15 mouse cellular contexts compared by ENCODE assay signal in the genomic region with DNA sequence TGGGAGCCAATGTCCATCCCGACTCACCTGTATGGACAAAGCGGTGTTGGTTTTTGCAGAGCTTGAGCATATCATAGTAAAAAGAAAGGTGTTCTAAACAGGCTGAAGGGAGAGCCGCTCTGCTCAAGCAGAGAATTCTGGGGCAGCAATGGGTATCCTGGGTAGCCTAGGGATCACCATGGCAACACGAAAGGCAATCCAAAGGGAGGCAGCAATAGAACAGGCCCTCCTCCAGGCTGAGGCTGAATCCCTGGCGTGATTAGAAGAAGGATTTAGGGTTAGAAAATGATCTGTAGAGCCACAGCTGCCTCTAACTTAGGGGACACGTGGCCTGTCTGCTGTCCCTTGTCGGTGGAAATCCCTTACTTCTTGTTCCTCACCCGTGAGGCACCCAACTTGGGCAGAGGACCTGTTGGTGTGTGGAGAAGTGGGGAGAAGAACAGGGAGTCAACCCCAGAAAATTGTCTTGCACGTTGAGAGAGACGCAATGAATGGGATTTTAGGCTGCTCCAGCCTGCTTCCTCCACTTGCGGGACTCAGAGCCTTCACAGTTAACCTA. TPM values are rescaled to one million over a fixed set of nuclear protein-coding genes. Genes with fewer than 3 reads are reported as not detected.
DNase-seq lines count a peak whose midpoint lies in the region; ATAC-seq lines count a peak whose summit lies in the region.
"Had no signal": no experiment of that assay in that cellular context is flagged by ENCODE, and none has a peak within 500 bp of the region (broad histone marks: within the 10 kb centered on the region; RNA-seq: fewer than 3 reads in every experiment).

No protein-coding gene starts in this region.

- H3K9ac ChIP-seq in forebrain, embryonic 16.5 days (replicated peaks; ENCODE audit: low read depth, low read length), result 0 out of 2 replicates have a peak overlapping the region, but pooled peaks have one; percentile 3
- H3K9ac ChIP-seq in neural tube, embryonic 14.5 days (replicated peaks; ENCODE audit: low read depth, low read length), result no peak overlapping the region
- H3K9ac ChIP-seq: heart, embryonic 12.5 days; limb, embryonic 15.5 days had no signal

- 11% methylated on average over 11 of the region's 11 CpGs for WGBS in forebrain, embryonic 16.5 days
- WGBS in neural tube, embryonic 14.5 days, result 21% methylated on average over 11 of the region's 11 CpGs
- WGBS in limb, embryonic 10.5 days, result 55% methylated on average over 11 of the region's 11 CpGs

- intact Hi-C loops in left cerebral cortex, postnatal 4 days (cut with DNase I), result no loop called here

- no peaks in the 10 kb centered on the region for H3K36me3 ChIP-seq in forebrain, embryonic 16.5 days (ENCODE audit: control insufficient read depth, insufficient read depth)
- no peaks in the 10 kb centered on the region for H3K36me3 ChIP-seq in neural tube, embryonic 14.5 days (ENCODE audit: control insufficient read depth, insufficient read depth, low read length)
- no peaks in the 10 kb centered on the region for H3K36me3 ChIP-seq in limb, embryonic 10.5 days
- H3K36me3 ChIP-seq: heart, embryonic 12.5 days; limb, embryonic 15.5 days had no signal

- DNase-seq in left cerebral cortex, adult 18-20 months (ENCODE audit: low spot score in 2 of 2), result peak; percentile 31 to 34
- no peak for DNase-seq in left cerebral cortex, postnatal 4 days
- peak; percentile 40 to 76 for DNase-seq in layer of hippocampus, postnatal 14 days (ENCODE audit: low spot score in 2 of 2)
- no peak for DNase-seq in lung, postnatal 10 days
- no peak for DNase-seq in limb, embryonic 10.5 days (ENCODE audit: low spot score)
- DNase-seq: kidney, adult 8-10 months had no signal

- H3K4me2 ChIP-seq in forebrain, embryonic 16.5 days (ENCODE audit: low read length), result no peak overlapping the region
- no peak overlapping the region for H3K4me2 ChIP-seq in neural tube, embryonic 14.5 days (ENCODE audit: low read depth, low read length)
- H3K4me2 ChIP-seq: heart, embryonic 12.5 days; limb, embryonic 15.5 days had no signal

- peaks cover 18% of the 10 kb centered on the region for H3K4me1 ChIP-seq in forebrain, embryonic 16.5 days (replicated peaks; ENCODE audit: control insufficient read depth, insufficient read depth, low read length)
- H3K4me1 ChIP-seq in neural tube, embryonic 14.5 days (ENCODE audit: control insufficient read depth, insufficient read depth, low read length), result peaks cover 9% of the 10 kb centered on the region
- H3K4me1 ChIP-seq in limb, embryonic 10.5 days, result peaks cover 39% of the 10 kb centered on the region
- H3K4me1 ChIP-seq: heart, embryonic 12.5 days had no signal

- peak overlapping the region; percentile 15; the same call in 1 of the 2 replicates for H3K27ac ChIP-seq in forebrain, embryonic 16.5 days (ENCODE audit: low read length)
- no peak overlapping the region for H3K27ac ChIP-seq in neural tube, embryonic 14.5 days (ENCODE audit: low read depth, low read length)
- no peak overlapping the region for H3K27ac ChIP-seq in limb, embryonic 10.5 days
- H3K27ac ChIP-seq: limb, embryonic 15.5 days had no signal

- H3K4me3 ChIP-seq in forebrain, embryonic 16.5 days (replicated peaks; ENCODE audit: low read length), result no peak overlapping the region
- H3K4me3 ChIP-seq in neural tube, embryonic 14.5 days (ENCODE audit: low read depth, low read length), result no peak overlapping the region
- no peak overlapping the region for H3K4me3 ChIP-seq in limb, embryonic 10.5 days
- H3K4me3 ChIP-seq: heart, embryonic 12.5 days; limb, embryonic 15.5 days had no signal

- H3K27me3 ChIP-seq in forebrain, embryonic 16.5 days (replicated peaks; ENCODE audit: control insufficient read depth, insufficient read depth, low read length), result no peaks in the 10 kb centered on the region
- H3K27me3 ChIP-seq in neural tube, embryonic 14.5 days (ENCODE audit: control insufficient read depth, insufficient read depth, low read length), result no peaks in the 10 kb centered on the region
- 0 out of 2 replicates have a peak, but pooled peaks cover 6% of the 10 kb centered on the region for H3K27me3 ChIP-seq in limb, embryonic 10.5 days (ENCODE audit: low read depth, poor library complexity, severe bottlenecking)
- H3K27me3 ChIP-seq: limb, embryonic 15.5 days had no signal

- ATAC-seq in forebrain, embryonic 16.5 days, result peak; percentile 61; the same call in 1 of the 2 replicates
- ATAC-seq in neural tube, embryonic 14.5 days (ENCODE audit: low read depth), result 0 out of 2 replicates have a peak, but pooled peaks have one; percentile 52
- ATAC-seq in megakaryocyte progenitor cell, adult 5-6 weeks (replicated peaks; ENCODE audit: poor library complexity), result no peak
- ATAC-seq: Patski had no signal

- no peaks in the 10 kb centered on the region for H3K9me3 ChIP-seq in forebrain, embryonic 16.5 days (ENCODE audit: control insufficient read depth, low read length)
- no peaks in the 10 kb centered on the region for H3K9me3 ChIP-seq in neural tube, embryonic 14.5 days (ENCODE audit: control insufficient read depth, low read length)
- 0 out of 2 replicates have a peak, but pooled peaks cover 1% of the 10 kb centered on the region for H3K9me3 ChIP-seq in limb, embryonic 10.5 days (replicated peaks)
- H3K9me3 ChIP-seq: limb, embryonic 15.5 days had no signal

RNA-seq across cellular contexts. Expression of gene 4931429L15Rik, which starts 3.9 kb away (rescaled TPM):
- total RNA-seq in left cerebral cortex, adult 18-20 months (2021), result not detected
- not detected for total RNA-seq in left cerebral cortex, postnatal 4 days (2021)
- not detected in 2 replicates for polyA plus RNA-seq in forebrain, embryonic 16.5 days (2015; fragmentation: Nextera tagmentation; extraction: Ambion mirVana)
- not detected for total RNA-seq in layer of hippocampus, postnatal 14 days (2021)
- polyA plus RNA-seq in neural tube, embryonic 14.5 days (2014; fragmentation: Nextera tagmentation; extraction: Ambion mirVana), result not detected in 2 replicates
- polyA plus RNA-seq in limb, embryonic 10.5 days (2016; fragmentation: Nextera tagmentation; extraction: Ambion mirVana), result not detected in 2 replicates
- total RNA-seq in megakaryocyte progenitor cell, adult 5-6 weeks (2015), result not detected in 2 replicates
- total RNA-seq in megakaryocyte progenitor cell, adult 5-6 weeks (2017), result not detected in 2 replicates
- total RNA-seq: adrenal gland, postnatal 4 days; megakaryocyte, adult 5-6 weeks had no signal
- polyA plus RNA-seq: C2C12; heart, embryonic 12.5 days; limb, embryonic 15.5 days; Patski had no signal

RNA-seq across cellular contexts. Expression of gene Bud13, which starts 33.1 kb away (rescaled TPM):
- 10 to 100 TPM; 11.2 to 12.0 TPM for total RNA-seq in left cerebral cortex, adult 18-20 months (2021)
- total RNA-seq in left cerebral cortex, postnatal 4 days (2021), result 10 to 100 TPM; 13.2 TPM
- 17.9 and 19.9 TPM in 2 replicates for polyA plus RNA-seq in forebrain, embryonic 16.5 days (2015; fragmentation: Nextera tagmentation; extraction: Ambion mirVana)
- 10 to 100 TPM in 1 of 2 experiments, 1 to 10 TPM in 1; 9.0 to 10.8 TPM for total RNA-seq in layer of hippocampus, postnatal 14 days (2021)
- polyA plus RNA-seq in neural tube, embryonic 14.5 days (2014; fragmentation: Nextera tagmentation; extraction: Ambion mirVana), result 14.8 and 15.4 TPM in 2 replicates
- 36.6 and 37.4 TPM in 2 replicates for polyA plus RNA-seq in limb, embryonic 10.5 days (2016; fragmentation: Nextera tagmentation; extraction: Ambion mirVana)
- total RNA-seq in megakaryocyte progenitor cell, adult 5-6 weeks (2015), result 12.5 and 13.3 TPM in 2 replicates
- total RNA-seq in megakaryocyte progenitor cell, adult 5-6 weeks (2017), result 17.6 and 23.4 TPM in 2 replicates

RNA-seq across cellular contexts. Expression of gene Zpr1, which starts 43.0 kb away (rescaled TPM):
- total RNA-seq in left cerebral cortex, adult 18-20 months (2021), result 10 to 100 TPM; 39.4 to 40.4 TPM
- total RNA-seq in left cerebral cortex, postnatal 4 days (2021), result 10 to 100 TPM; 47.2 to 48.1 TPM
- polyA plus RNA-seq in forebrain, embryonic 16.5 days (2015; fragmentation: Nextera tagmentation; extraction: Ambion mirVana), result 77.7 and 80.6 TPM in 2 replicates
- 10 to 100 TPM; 33.3 to 36.2 TPM for total RNA-seq in layer of hippocampus, postnatal 14 days (2021)
- polyA plus RNA-seq in neural tube, embryonic 14.5 days (2014; fragmentation: Nextera tagmentation; extraction: Ambion mirVana), result 55.0 and 59.4 TPM in 2 replicates
- 77.1 and 80.9 TPM in 2 replicates for polyA plus RNA-seq in limb, embryonic 10.5 days (2016; fragmentation: Nextera tagmentation; extraction: Ambion mirVana)
- total RNA-seq in megakaryocyte progenitor cell, adult 5-6 weeks (2015), result 37.9 and 39.9 TPM in 2 replicates
- 35.1 and 39.7 TPM in 2 replicates for total RNA-seq in megakaryocyte progenitor cell, adult 5-6 weeks (2017)

RNA-seq across cellular contexts. Expression of gene Apoa5, which starts 47.5 kb away (rescaled TPM):
- not detected for total RNA-seq in left cerebral cortex, adult 18-20 months (2021)
- not detected for total RNA-seq in left cerebral cortex, postnatal 4 days (2021)
- polyA plus RNA-seq in forebrain, embryonic 16.5 days (2015; fragmentation: Nextera tagmentation; extraction: Ambion mirVana), result not detected in 2 replicates
- total RNA-seq in layer of hippocampus, postnatal 14 days (2021), result not detected
- polyA plus RNA-seq in neural tube, embryonic 14.5 days (2014; fragmentation: Nextera tagmentation; extraction: Ambion mirVana), result not detected in 2 replicates
- 0.20 TPM in 1 of 2 replicates, not detected in the other for polyA plus RNA-seq in limb, embryonic 10.5 days (2016; fragmentation: Nextera tagmentation; extraction: Ambion mirVana)
- not detected in 2 replicates for total RNA-seq in megakaryocyte progenitor cell, adult 5-6 weeks (2015)
- not detected in 2 replicates for total RNA-seq in megakaryocyte progenitor cell, adult 5-6 weeks (2017)
- polyA plus RNA-seq: C2C12; heart, embryonic 12.5 days; limb, embryonic 15.5 days; Patski had no signal

Comparison
In these comparisons a context has a peak if more than half of its experiments do, and no peak if none do; other contexts are left out.
1. DNase-seq: peak in left cerebral cortex, adult 18-20 months (2 of 2) and layer of hippocampus, postnatal 14 days (2 of 2); none in left cerebral cortex, postnatal 4 days (single experiment), lung, postnatal 10 days (single experiment) and limb, embryonic 10.5 days (single experiment).